Mouse (Mus musculus): Measurements from ENCODE around the gene Clcc1. TPM values are rescaled to one million over a fixed set of nuclear protein-coding genes. Genes with fewer than 3 reads are reported as not detected.

Clcc1 gene
- polyA plus RNA-seq, 1 experiment = 25.2 TPM

- H3K36me3 ChIP-seq (ENCODE audit: control insufficient read depth, insufficient read depth, low read length, poor library complexity, severe bottlenecking) = peaks cover 19% of the 10 kb centered on the region
- no peak for TF ChIP-seq POLR2A (IDR thresholded peaks at IDR 0.05; ENCODE audit: insufficient read depth, low read length)
- no peak for TF ChIP-seq EP300 (IDR thresholded peaks at IDR 0.05; ENCODE audit: insufficient read depth, low read depth, low read length)
- TF ChIP-seq CTCF (IDR thresholded peaks at IDR 0.05; ENCODE audit: low read depth, low read length) = no peak
- H3K4me1 ChIP-seq (ENCODE audit: control insufficient read depth, insufficient read depth, low read length) = no peaks in the 10 kb centered on the region
- H3K4me3 ChIP-seq (ENCODE audit: low read depth, low read length) = no peak overlapping the region
- H3K9me3 ChIP-seq (replicated peaks; ENCODE audit: control insufficient read depth, insufficient read depth, low read length, poor library complexity, severe bottlenecking) = peaks cover 29% of the 10 kb centered on the region
- no peak overlapping the region for H3K27ac ChIP-seq (ENCODE audit: insufficient read depth, low read length)
- H3K9ac ChIP-seq (ENCODE audit: low read depth, poor library complexity, severe bottlenecking) = no peak overlapping the region
- no peaks in the 10 kb centered on the region for H3K27me3 ChIP-seq (ENCODE audit: control insufficient read depth, insufficient read depth, low read length, poor library complexity, severe bottlenecking)
Observed at GRCm38 (mm10) chr3:108689979-108690378, 36.3 kb downstream of the Clcc1 start.

- Histone ChIP-seq H3K9ac (ENCODE audit: low read depth, poor library complexity, severe bottlenecking) (no peak overlapping the region), H3K36me3 (ENCODE audit: control insufficient read depth, insufficient read depth, low read length, poor library complexity, severe bottlenecking) (peaks cover 33% of the 10 kb centered on the region)
Observed at GRCm38 (mm10) chr3:108694321-108694720, 40.6 kb downstream of the Clcc1 start.

DNA sequence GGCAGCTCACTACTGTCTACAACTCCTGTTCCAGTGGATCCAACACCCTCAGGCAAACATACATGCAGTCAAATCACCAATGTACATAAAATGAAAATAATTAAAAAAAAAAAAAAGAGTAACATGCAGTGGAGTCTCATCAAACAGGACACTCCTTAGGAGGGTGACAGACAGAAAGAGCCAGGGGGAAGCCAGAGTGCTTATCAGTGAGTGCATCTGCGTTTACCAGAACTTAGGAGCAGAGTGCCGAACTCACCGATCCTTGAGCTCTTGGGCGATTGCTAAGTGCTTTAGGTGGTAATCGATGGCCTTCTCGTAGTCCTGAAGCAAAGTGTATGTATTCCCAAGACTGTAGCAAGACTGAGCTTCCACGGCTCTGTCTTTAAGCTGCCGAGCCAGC lies 44.9 kb downstream of the Clcc1 start:
- no peak overlapping the region for H3K9ac ChIP-seq (ENCODE audit: low read depth, poor library complexity, severe bottlenecking)

More at GRCm38 (mm10) chr3:108694321-108694720, 40.6 kb downstream of the Clcc1 start:
- no peak overlapping the region for H3K4me3 ChIP-seq (ENCODE audit: low read depth, low read length)
- peaks cover 32% of the 10 kb centered on the region for H3K9me3 ChIP-seq (replicated peaks; ENCODE audit: control insufficient read depth, insufficient read depth, low read length, poor library complexity, severe bottlenecking)
- H3K27ac ChIP-seq (ENCODE audit: insufficient read depth, low read length) = no peak overlapping the region
- no peaks in the 10 kb centered on the region for H3K4me1 ChIP-seq (ENCODE audit: control insufficient read depth, insufficient read depth, low read length)
- H3K27me3 ChIP-seq (ENCODE audit: control insufficient read depth, insufficient read depth, low read length, poor library complexity, severe bottlenecking) = no peaks in the 10 kb centered on the region
- TF ChIP-seq CTCF (IDR thresholded peaks at IDR 0.05; ENCODE audit: low read depth, low read length) (no peak), EP300 (IDR thresholded peaks at IDR 0.05; ENCODE audit: insufficient read depth, low read depth, low read length) (no peak), POLR2A (IDR thresholded peaks at IDR 0.05; ENCODE audit: insufficient read depth, low read length) (no peak)

GRCm38 (mm10) chr3:108699786-108700185 lies 46.1 kb downstream of the Clcc1 start:
- H3K27me3 ChIP-seq (ENCODE audit: control insufficient read depth, insufficient read depth, low read length, poor library complexity, severe bottlenecking) = no peaks in the 10 kb centered on the region
- peaks cover 30% of the 10 kb centered on the region for H3K36me3 ChIP-seq (ENCODE audit: control insufficient read depth, insufficient read depth, low read length, poor library complexity, severe bottlenecking)
- H3K27ac ChIP-seq (ENCODE audit: insufficient read depth, low read length) = no peak overlapping the region
- peaks cover 5% of the 10 kb centered on the region for H3K9me3 ChIP-seq (replicated peaks; ENCODE audit: control insufficient read depth, insufficient read depth, low read length, poor library complexity, severe bottlenecking)
- H3K9ac ChIP-seq (ENCODE audit: low read depth, poor library complexity, severe bottlenecking) = no peak overlapping the region
- H3K4me3 ChIP-seq (ENCODE audit: low read depth, low read length) = no peak overlapping the region
- TF ChIP-seq EP300 (IDR thresholded peaks at IDR 0.05; ENCODE audit: insufficient read depth, low read depth, low read length) = no peak
- TF ChIP-seq CTCF (IDR thresholded peaks at IDR 0.05; ENCODE audit: low read depth, low read length) = no peak
- no peak for TF ChIP-seq POLR2A (IDR thresholded peaks at IDR 0.05; ENCODE audit: insufficient read depth, low read length)
- H3K4me1 ChIP-seq (ENCODE audit: control insufficient read depth, insufficient read depth, low read length) = no peaks in the 10 kb centered on the region

More for the DNA sequence above, 44.9 kb downstream of the Clcc1 start:
- Histone ChIP-seq H3K4me3 (ENCODE audit: low read depth, low read length) (no peak overlapping the region), H3K36me3 (ENCODE audit: control insufficient read depth, insufficient read depth, low read length, poor library complexity, severe bottlenecking) (peaks cover 37% of the 10 kb centered on the region), H3K27me3 (ENCODE audit: control insufficient read depth, insufficient read depth, low read length, poor library complexity, severe bottlenecking) (no peaks in the 10 kb centered on the region), H3K4me1 (ENCODE audit: control insufficient read depth, insufficient read depth, low read length) (no peaks in the 10 kb centered on the region), H3K9me3 (replicated peaks; ENCODE audit: control insufficient read depth, insufficient read depth, low read length, poor library complexity, severe bottlenecking) (peaks cover 16% of the 10 kb centered on the region), H3K27ac (ENCODE audit: insufficient read depth, low read length) (no peak overlapping the region)
- TF ChIP-seq POLR2A (IDR thresholded peaks at IDR 0.05; ENCODE audit: insufficient read depth, low read length) = no peak
- no peak for TF ChIP-seq EP300 (IDR thresholded peaks at IDR 0.05; ENCODE audit: insufficient read depth, low read depth, low read length)
- TF ChIP-seq CTCF (IDR thresholded peaks at IDR 0.05; ENCODE audit: low read depth, low read length) = no peak

DNA sequence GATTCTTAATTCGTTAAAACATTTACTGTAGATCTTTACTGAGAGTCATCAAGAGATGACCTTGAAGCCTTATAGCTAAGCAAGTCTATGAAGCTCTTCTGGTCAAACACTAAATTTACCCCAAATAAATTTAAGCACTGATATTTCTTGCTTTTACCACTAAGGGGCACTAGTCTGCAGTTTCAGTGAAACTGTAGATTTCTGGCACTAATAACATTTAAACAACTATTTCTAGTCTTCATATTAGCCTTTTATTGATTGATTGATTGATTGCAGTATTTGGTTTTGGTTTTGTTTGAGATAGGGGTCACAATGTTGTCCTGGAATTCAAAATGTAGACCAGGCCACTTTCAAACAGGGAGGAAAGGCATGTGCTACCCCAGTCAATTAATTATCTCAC lies 47.5 kb downstream of the Clcc1 start:
- H3K4me3 ChIP-seq (ENCODE audit: low read depth, low read length) = no peak overlapping the region
- peaks cover 27% of the 10 kb centered on the region for H3K36me3 ChIP-seq (ENCODE audit: control insufficient read depth, insufficient read depth, low read length, poor library complexity, severe bottlenecking)
- no peaks in the 10 kb centered on the region for H3K4me1 ChIP-seq (ENCODE audit: control insufficient read depth, insufficient read depth, low read length)
- TF ChIP-seq EP300 (IDR thresholded peaks at IDR 0.05; ENCODE audit: insufficient read depth, low read depth, low read length) (no peak), CTCF (IDR thresholded peaks at IDR 0.05; ENCODE audit: low read depth, low read length) (no peak), POLR2A (IDR thresholded peaks at IDR 0.05; ENCODE audit: insufficient read depth, low read length) (no peak)
- H3K9ac ChIP-seq (ENCODE audit: low read depth, poor library complexity, severe bottlenecking) = no peak overlapping the region
- H3K9me3 ChIP-seq (replicated peaks; ENCODE audit: control insufficient read depth, insufficient read depth, low read length, poor library complexity, severe bottlenecking) = no peaks in the 10 kb centered on the region; the same call in 1 of the 2 replicates
- H3K27ac ChIP-seq (ENCODE audit: insufficient read depth, low read length) = no peak overlapping the region
- H3K27me3 ChIP-seq (ENCODE audit: control insufficient read depth, insufficient read depth, low read length, poor library complexity, severe bottlenecking) = no peaks in the 10 kb centered on the region

DNA sequence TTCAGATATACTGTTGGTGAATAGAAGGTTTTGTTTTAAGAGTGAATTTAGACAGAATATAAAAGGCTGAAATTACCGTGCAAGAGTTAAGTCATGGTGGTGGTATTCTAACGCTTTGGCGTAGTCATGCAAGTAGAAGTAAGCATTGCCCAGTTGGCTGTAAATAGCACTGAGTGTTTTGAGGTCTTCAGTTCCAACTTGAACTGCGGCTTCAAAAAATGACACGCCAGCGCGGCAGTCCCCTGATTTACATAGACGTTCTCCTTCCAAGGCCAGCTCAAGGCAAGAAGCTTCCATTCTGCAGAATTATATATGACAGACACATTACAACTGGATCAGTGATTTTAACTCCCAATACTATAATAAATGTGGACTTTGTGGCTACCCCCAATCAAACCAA lies 49.1 kb downstream of the Clcc1 start:
- no peak overlapping the region for H3K27ac ChIP-seq (ENCODE audit: insufficient read depth, low read length)
- H3K4me1 ChIP-seq (ENCODE audit: control insufficient read depth, insufficient read depth, low read length) = no peaks in the 10 kb centered on the region
- TF ChIP-seq EP300 (IDR thresholded peaks at IDR 0.05; ENCODE audit: insufficient read depth, low read depth, low read length) = no peak
- no peak for TF ChIP-seq POLR2A (IDR thresholded peaks at IDR 0.05; ENCODE audit: insufficient read depth, low read length)
- no peak for TF ChIP-seq CTCF (IDR thresholded peaks at IDR 0.05; ENCODE audit: low read depth, low read length)
- H3K27me3 ChIP-seq (ENCODE audit: control insufficient read depth, insufficient read depth, low read length, poor library complexity, severe bottlenecking) = no peaks in the 10 kb centered on the region
- no peak overlapping the region for H3K4me3 ChIP-seq (ENCODE audit: low read depth, low read length)
- H3K36me3 ChIP-seq (ENCODE audit: control insufficient read depth, insufficient read depth, low read length, poor library complexity, severe bottlenecking) = peaks cover 15% of the 10 kb centered on the region
- H3K9ac ChIP-seq (ENCODE audit: low read depth, poor library complexity, severe bottlenecking) = no peak overlapping the region
- H3K9me3 ChIP-seq (replicated peaks; ENCODE audit: control insufficient read depth, insufficient read depth, low read length, poor library complexity, severe bottlenecking) = no peaks in the 10 kb centered on the region
